Comparison of ENCODE assay signal across 16 mouse cellular contexts in genomic region chr10:117643711-117644428, GRCm38 (mm10).
"Had no signal": no experiment of that assay in that cellular context is flagged by ENCODE, and none has a peak within 500 bp of the region (broad histone marks: within the 10 kb centered on the region; RNA-seq: fewer than 3 reads in every experiment).

No protein-coding gene starts in this region.

- DNase-seq: kidney, adult 11 months; kidney, adult 9 months; kidney, postnatal 14 days; kidney, postnatal 4 days; left cerebral cortex, postnatal 4 days; liver; liver, embryonic 13.5 days; lung, adult 2 months; lung, postnatal 14 days; lung, postnatal 4 days; midbrain, embryonic 14.5 days; retina, postnatal 1 day; right cerebral cortex, postnatal 25 days; spleen, adult 18-20 months; thymus, postnatal 36 days had no signal

- H3K9ac ChIP-seq: liver, embryonic 13.5 days had no signal

- H3K4me3 ChIP-seq: liver, embryonic 13.5 days had no signal

- H3K36me3 ChIP-seq: liver, embryonic 13.5 days had no signal

- H3K4me2 ChIP-seq: liver, embryonic 13.5 days; midbrain, embryonic 11.5 days had no signal

- H3K9me3 ChIP-seq: liver, embryonic 13.5 days had no signal

- H3K27ac ChIP-seq: liver, embryonic 13.5 days had no signal
